Mouse (Mus musculus) frontal cortex, adult (tissue): ENCODE data around the gene Abr.

Experiments used
- ATAC-seq: cut with Nextera tagmentation; 2 replicates; pipeline ENCODE4 v1.9.2; 2017; ENCODE audit warnings: mild to moderate bottlenecking, moderate library complexity, mixed read lengths; ENCODE audit not compliant: low TSS enrichment

Gene Abr

DNA sequence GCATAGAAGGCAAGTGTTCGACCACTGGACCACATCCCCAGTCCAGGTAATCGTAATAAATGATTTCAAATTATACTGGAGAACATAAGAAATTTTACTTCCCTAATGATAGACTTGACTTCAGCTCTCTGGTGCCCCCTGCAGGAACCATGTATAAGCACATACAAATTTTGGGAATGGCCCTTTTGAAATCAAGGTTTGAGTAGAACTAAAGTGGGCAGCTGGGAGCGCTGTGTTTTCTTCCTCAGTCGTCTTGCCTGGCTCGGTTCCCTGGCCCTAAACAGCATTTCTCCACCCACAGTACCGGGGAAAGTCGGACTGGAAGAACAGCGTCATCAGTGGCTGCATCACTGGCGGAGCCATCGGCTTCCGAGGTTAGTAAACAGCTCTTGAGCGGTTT, 211.3 kb downstream of the Abr start:
- ATAC-seq = peak; percentile 18; the same call in 1 of the 2 replicates

DNA sequence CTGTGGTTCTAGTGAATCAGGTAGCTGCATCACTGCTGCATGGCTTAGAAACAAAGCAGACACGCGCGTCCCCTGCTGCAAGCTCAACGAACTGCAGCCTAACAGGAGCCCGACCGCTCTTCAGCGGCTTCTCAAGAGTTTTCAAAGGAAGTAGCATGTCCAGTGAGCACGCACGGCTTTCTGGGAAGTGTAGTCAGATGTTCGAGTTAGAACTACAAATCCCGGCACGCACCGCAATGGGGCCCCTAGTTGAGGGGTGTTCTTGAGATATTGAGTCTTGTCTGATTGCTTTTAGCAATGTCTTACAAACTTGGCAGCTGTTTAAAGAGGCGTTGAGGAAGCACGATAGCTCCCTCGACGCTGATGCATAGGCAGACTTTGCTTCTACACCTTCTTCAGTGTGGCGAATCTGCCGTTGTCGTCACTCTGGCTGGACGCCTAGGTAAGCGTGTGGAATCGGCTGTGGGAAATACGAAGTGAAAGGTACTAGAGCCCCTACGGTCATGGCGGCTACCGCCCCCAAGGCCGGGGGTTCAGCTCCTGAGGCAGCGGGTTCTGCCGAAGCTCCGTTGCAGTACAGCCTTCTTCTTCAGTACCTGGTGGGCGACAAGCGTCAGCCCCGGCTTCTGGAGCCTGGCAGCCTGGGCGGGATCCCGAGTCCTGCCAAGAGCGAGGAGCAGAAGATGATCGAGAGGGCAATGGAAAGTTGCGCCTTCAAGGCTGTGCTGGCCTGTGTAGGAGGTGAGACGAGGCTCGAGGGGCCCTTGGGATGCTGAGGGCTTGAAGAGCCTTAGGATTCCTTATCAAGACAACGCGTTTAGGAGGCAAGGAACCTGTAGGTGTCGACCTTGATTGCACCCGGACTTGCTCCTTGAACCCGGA, 215.2 kb downstream of the Abr start, which contains the start of gene Timm22:
Gene Timm22 (plus strand): TSS at position 251 of the 882 bp plus-strand sequence.
- ATAC-seq = peak; percentile 97

DNA sequence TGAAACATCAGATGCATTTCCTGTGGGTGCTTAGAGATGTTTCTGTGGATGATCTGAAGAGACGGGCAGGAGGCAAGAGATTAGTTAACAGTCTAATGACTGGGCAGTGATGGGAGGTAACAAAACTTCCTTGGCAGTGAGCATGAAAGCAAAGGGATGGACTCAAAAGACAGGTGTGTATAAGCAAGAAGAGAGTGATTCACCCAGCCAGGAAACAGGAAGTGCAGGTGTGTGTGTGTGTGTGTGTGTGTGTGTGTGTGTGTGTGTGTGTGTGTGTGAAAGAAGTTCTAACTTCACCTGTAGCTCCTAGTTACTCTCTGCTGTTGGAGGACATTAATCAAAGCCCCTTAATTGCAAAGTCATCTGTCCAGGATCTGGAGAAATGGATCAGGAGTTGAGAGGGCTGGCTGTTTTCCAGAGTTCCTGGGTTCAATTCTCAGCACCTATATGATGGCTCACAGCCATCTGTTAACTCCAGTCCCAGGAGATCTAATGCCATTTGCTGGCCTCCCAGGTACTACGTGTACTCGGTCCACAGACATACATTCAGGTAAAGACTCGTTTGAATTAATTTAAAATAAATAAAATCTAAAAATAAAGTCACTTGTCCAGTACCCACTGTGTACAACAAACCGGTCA, 216.4 kb downstream of the Abr start:
- no peak for ATAC-seq

DNA sequence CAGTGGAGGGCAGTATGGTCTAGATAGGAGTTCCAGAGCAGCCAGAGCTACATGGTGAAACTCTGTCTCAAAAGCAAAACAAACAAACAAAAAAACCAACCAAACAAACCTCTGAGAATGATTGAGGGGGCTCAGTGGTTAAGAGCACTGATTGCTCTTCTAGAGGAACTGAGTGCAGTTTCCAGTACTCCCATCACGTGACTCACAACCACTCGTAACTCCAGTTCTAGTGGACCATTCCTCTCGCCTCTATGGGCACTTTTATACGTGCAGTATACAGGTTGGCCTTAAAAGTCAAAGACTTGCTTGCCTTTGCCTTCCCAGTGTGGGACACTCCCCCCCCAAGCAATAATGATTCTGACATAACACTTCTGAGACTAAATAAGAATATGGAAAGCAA, 217.0 kb downstream of the Abr start:
- no peak for ATAC-seq

DNA sequence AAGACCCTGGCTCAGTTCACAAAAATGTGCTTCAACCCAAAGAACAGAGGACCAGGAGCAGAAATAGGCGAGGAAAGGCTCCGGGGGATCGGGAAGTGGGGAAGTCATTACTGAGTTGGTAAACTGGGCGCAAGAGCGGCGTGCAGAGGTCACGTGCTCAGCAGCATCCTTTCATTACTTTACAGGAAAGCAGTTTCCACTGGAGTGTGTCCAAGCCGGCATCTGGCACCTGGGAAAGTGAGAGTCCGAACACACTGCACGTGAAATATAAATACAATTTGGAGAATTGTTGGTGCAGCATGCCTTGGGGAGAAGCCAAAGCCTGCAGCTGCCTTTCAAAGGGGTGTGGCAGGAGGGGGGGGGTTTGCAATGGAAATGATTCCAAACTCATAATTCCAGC, 220.7 kb downstream of the Abr start:
- ATAC-seq = no peak

DNA sequence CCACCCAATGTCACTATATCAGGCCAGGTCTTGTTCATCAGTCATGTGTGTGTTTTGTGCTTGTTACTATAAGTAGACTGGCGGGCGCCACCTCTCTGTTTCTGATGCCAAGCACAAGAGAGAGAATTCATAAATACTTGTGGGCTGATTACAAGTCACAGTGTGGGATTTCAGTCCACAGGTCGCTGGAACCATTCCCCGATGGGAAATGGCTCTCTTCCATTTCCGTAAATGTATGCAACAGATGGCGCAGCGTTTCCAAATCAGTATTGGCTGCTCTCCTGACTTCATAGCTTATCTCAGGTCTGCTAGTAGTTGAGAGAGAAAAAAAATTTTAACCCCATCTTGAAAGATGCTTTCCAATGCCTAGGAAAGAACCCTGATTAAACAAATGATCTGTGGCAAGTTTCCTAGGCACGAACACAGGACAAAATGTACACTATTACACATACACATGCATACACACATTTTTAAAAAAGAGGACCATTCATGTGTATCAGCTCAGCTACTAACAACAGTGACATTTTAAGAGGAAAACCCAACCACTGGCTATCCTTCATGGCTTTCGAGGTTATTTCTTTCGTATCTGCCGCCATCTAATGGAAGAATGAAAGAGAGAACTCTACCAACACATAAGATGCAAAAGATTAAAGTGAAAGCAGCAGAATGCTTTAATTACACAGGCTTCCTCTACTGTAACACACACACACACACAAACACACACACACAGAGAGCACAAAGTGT, 222.4 kb downstream of the Abr start:
- peak; percentile 74 for ATAC-seq

DNA sequence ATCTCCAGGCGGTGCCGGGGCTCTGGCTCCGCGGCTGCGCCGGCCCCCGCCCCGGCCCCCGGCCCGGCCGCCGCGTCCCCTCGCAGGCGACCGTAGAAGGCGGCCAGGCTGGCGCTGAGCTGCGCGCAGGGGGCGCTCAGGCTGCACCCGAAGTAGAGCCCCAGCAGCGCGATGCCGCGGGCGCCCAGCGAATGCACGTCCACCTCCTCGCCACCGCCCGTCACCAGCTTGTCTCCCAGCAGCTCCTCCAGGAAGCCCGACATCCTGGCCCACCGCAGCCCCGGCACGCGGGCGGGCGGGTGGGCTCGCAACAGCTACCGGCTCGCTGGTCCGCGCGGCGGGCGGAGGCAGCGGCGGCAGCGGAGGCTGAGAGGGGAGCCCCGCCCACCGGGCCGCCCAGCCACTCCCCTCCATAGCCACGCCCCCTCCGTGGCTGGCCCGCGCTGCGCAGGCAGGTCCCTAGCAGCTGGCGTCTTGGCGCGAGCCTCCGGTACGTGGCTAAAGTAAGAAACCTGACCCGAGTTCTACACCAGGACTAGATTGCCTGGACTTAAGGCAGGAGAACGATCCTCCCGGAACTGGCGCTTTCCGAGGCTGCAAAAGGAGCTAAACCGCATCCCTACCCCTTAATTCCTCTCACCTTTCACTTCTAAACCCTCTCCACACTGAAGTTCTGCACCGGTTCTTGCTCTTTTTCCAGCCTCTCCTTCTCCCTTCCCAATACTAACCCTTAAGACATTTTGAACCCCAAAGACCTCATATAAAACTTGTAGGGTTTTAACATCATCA, 223.1 kb downstream of the Abr start, which contains the start of gene Nxn:
Gene Nxn (minus strand): TSS at position 343 of the 789 bp plus-strand sequence.
- peak; percentile 69; the same call in 1 of the 2 replicates for ATAC-seq

DNA sequence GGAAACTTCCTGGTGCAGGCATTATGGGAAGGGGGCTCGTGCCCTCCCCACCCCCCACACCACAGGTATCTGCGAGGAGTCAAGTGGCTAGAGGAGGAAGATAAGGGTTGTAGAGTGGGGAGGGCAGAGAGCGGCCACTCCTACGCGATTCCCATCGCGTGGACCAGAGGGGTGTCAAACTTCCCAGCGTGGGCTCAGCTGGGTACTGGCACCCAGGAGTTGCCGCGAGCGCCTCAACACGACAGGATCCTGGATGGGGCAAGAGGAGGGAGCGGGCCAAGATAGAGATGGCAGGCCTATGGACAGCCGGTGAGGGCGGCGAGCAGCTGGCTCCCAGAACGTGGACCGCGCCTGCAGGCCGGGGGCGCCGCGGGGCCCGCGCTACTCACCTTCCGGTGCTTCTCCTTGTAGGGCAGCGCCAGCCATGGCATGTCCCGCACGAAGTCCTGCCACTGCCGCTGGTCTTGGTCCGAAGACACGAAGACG, 223.8 kb downstream of the Abr start:
- ATAC-seq = peak; percentile 13; the same call in 1 of the 2 replicates

DNA sequence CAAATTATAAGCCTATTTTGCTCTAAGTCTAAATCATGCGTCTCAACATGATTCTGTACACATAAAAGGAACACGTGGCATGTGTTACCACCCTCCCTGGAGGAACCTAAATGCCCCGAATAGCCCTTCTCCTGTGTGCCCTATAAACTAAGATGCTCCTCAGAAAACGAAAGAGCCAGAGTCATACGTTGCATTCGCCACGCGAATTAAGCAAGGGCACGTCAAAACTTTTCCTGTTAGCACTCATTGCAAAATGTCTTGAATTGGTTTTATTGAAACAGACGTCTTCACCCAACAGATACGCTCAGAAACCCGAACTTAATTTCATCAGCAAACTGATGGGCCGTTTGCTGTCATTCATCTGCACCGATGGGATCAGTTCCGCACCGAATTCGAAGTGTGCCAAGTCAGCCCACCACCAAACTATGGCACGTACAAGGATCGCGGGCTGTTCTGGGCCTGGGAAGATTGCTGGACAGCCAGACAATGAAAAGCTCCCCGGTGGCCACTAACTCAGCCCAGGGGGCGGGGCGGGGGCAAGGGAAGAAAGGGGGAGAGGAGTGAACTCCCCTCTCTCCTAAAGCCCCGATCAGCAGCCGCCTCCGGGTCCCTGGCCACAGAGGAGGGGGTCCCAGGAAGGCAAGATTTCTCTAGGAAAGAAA, 224.3 kb downstream of the Abr start:
- ATAC-seq = no peak

DNA sequence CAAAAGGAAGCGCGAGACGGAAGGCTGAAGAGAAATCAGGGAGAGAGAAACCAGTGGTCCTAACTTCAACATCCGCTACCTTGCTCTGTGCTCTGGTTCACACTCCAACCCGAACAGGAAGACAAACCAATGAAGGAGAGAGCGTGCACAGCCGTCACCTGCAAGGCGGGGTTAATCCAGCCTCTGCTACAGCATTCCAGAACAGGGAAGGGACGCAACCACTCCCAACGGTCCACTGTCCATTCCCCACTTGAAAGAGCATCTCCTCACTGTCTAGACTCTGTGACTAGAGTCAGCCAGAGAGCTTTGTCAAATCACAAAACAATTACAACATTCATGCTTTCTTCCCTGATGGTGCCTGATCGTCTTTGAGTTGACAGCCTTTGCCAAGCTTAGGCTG, 229.1 kb downstream of the Abr start:
- no peak for ATAC-seq

DNA sequence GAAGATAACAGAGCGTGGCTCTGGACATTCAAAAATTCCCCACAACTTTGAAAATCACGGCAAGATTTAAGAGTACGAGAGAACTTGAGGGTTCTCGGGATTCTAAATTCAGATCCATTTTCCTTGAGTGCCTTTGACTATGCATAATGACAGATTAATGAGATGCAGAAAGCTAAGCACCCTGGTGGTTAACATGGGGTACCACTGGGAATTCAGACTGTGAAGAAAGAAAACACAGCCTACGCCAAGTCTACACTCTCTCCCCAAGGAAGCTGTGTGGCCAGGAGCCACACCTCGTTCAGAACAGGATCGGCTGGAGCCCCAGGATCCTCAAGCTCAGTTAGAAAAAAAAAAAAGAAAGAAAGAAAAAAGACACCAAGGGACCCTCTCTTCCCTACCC, 229.6 kb downstream of the Abr start:
- ATAC-seq = no peak

DNA sequence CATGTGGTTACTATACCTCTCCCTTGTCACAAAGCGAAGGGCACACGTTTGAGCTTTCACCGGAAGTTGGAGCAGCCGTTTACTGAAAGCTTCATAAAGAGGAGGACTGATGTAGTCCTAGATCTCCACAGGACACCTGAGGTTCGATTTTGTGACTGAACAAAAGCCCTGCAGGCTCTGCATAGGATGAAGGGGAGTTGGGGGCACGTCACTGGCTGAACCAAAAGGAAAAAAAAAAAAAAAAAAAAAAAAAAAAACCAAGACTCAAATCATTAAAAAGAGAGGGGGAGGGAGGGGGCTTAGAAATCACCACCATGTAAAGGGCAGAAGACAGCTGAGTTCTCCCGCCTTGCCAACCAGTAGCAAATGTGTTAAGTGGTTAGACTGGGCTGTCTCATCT, 233.4 kb downstream of the Abr start:
- no peak for ATAC-seq

DNA sequence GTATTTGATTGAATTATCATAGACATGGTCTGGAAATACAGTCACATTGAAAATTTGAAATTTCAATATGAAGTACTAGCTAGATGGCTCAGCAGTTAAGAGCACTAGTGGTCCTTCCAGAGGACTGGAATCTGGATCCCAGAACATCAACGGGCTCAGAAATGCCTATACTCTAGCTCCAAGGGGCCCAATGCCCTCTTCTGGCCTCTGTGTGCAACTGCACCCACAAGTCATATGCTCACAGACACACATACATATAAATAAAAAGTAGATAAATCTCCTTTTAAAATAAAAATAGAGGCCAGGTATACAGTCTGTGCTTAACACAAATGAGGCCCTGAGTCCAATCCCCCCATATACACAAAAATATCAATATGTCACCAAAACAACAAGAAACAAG, 235.0 kb downstream of the Abr start:
- ATAC-seq = no peak

DNA sequence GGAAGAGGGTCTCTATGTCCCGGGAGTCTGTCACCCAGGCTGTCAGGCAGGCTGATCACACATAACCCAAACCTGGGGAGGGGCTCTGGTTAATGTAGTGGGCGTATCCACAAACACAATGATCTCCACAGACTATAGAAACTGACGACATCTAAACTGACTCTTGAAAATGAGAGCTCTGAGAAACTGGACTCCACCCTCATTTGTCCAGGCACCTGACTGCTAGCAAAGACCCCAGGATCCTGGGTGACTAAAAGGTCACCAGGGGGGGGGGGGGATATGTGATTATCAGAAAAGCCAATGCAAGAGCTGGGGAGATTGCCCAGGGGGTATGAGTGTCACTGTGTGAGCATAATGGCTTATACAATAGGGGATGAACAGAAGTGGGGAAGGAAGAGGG, 236.4 kb downstream of the Abr start:
- no peak for ATAC-seq

DNA sequence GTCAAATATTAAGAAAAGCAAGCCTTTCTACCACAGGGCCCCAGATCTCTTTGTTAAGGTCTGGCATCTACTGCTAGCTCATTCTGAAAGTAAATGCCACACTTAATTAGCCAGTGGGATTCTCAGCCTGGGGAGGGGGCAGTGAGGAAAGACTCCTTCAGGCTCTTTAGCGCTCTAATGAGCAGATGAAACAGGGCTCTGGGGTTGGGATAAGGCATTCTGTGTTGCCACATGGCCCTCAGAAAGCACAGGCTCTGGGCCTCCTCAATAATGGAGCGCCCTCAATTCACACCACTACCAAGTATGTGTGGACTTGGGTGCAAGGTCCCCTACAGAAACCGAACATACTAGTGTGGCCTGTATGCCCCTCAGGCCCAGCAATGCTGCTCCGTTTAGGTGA, 237.1 kb downstream of the Abr start:
- no peak for ATAC-seq

DNA sequence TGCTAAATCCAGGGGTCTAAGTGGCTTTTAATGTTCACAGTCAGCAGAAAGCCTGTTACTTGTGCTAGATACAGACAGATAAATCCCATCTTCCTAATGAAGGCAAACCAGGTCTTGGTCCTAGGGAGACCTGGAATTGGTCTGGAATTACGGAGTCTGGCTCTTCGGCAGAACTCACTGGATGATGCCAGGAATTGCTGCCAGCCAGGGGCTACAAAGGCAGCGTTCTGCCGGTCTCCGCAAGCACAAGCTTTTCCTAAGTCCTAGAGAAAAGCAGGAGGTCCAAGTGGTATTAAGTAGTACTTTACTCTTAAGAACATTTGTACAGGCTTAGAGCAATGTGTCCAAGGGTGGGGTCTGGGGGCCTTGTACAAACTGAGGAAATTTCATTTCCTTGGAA, 237.8 kb downstream of the Abr start:
- no peak for ATAC-seq

DNA sequence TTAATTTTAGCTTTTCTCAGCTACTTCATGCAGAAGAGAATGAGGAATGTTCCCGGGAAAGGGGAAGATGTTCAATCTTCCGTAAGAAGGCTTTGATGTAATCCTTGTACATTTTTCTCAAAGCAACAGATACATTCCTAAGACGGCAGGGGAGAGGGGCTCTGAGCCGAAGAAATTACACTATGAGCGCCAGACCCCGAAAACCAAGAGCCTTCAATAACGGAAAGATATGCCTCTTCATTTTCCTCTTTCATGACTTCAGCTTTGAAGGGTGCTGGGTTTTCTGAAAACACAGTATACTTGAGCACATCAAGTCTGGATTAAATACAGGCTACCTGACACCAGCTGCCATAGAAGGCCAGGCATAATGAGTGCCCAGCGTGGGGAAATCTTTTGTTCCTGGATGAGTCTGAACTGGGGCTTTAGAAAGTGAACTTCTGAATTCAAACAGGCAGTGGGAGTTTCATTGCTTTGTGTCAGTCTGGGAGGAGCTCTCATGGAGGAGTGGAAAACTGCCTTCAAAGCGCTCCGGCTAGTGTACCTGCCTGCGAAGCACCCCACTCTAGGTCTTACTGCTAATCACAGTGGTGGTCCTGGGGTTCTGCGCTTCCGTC, 239.3 kb downstream of the Abr start:
- no peak for ATAC-seq

DNA sequence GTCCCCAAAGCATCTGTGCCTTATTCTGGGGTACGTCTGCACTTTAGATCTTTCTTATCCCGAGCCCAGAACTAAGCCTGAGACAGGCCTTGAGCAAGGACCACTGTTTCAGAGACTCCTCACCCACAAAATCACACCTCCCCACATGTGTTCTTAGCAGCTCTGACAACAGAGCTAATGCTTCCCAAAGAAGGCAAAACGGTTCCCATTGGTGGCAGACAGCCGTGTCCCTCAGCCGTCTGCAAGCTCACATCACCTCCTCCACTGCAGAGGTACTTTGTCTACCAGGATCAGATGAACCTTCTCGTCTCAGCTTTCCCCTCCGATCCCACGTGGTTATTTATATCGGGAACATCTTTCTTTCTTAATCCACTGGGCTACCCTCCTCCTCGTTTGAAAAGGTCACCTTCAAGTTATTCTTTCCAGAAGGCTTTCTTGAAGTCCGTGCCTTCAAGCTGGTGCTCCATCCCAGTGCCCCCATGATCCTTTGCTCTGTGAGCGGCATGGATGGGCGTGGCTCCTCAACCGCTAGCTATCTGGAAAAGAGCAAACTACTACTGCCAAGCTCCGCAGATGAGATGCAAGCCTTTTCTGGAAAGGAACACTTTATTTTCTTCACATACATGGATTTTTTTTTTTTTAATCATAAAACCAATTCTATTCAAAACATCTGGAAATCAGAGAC, 240.8 kb downstream of the Abr start:
- ATAC-seq = peak; percentile 27; the same call in 1 of the 2 replicates

DNA sequence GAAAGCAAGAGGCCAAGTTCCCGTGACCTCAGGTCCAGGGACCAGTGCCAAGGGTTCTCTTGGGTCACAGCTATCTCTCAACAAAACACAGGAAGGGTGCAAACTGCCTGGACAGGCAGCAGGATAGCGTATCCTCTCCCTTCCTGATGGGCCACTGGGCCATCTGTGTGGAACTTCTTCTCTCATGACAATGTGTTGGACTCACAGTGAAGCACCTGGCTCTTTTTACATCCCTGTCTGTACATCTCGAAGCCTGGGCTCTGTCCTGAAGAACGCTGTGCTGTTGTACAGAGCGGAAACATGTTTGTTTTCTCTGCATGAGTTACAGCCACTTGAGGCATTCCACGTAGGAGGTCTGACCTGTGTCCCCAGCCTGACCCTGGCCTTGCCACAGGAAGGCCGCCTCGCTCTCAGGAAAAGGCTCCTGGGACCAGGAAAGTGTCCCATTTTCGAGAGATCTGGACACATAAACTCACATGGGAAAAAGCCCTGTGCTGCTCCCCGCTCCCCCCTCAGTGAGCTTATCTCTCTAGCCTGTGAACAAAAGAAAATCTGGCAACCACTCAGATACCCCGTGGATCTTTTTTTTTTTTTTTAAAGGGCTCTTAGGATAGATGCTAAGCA, 242.1 kb downstream of the Abr start:
- ATAC-seq = no peak
